Mouse (Mus musculus): Measurements from ENCODE around the gene Wnt4.

DNA sequence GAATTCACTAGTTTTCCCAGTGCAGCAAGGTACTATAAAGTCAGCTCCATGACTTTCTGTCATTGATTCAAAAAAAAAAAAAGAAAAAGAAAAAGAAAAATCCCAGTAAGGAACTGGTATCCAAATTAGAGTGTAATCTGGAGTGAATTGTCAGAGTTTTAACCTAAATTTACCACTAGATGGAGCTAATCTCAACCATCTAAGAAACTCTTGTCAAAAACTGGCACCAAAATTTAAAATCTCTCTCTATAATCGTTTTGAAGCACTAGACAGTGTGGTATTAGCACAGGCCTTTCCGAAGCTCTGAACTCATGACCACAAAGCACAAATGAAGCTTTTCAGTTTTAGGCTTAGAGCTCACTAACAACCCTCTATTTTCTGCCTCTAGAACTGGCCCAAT, 36.2 kb downstream of the Wnt4 start:
- TF ChIP-seq CTCF (IDR thresholded peaks at IDR 0.05; ENCODE audit: extremely low read depth, insufficient read depth, insufficient read length, insufficient replicate concordance) (no peak), POLR2A (IDR thresholded peaks at IDR 0.05; ENCODE audit: low read depth, low read length) (no peak)

Measured in spleen, adult 2 months (tissue).